Mouse (Mus musculus) testis, adult 2 months (tissue): ENCODE measurements around the gene Kxd1.

Experiments
- CTCF ChIP-seq: fragments of 200-500 bp; IDR thresholded peaks from 2 replicates; pipeline ENCODE4 v1.5.1; 2012; ENCODE audit warnings: low read depth, mild to moderate bottlenecking, inconsistent platforms, low read length, moderate library complexity; ENCODE audit not compliant: control insufficient read depth, insufficient read depth, insufficient replicate concordance
- POLR2A ChIP-seq: fragments of 200-500 bp; IDR thresholded peaks from 2 replicates; pipeline ENCODE4 v1.6.1; 2012; ENCODE audit warnings: low read depth, mild to moderate bottlenecking, inconsistent platforms, low read length, moderate library complexity; ENCODE audit not compliant: control insufficient read depth

GRCm38 (mm10) chr8:70471856-70472255 is 55.9 kb downstream of the Kxd1 start:
- TF ChIP-seq CTCF (no peak), POLR2A (no peak)
